Mouse (Mus musculus): ENCODE data around the gene Pigx. TPM values are rescaled to one million over a fixed set of nuclear protein-coding genes. Genes with fewer than 3 reads are reported as not detected.

Pigx gene
- 10 to 100 TPM; 21.5 to 22.9 TPM for total RNA-seq (2021)
- long read RNA-seq, experiment 1, transcript Pigx-201 (6 exons, 993 nt) = major isoform, 8 of 19 reads
- long read RNA-seq, experiment 1, transcript Pigx-211 (6 exons, 982 nt) = minor isoform, 5 of 19 reads
- long read RNA-seq, experiment 1, partial matches to known transcripts = 0 of 19 reads
- long read RNA-seq, experiment 1, other reads (novel, unspliced or antisense) = 5 of 19 reads
- long read RNA-seq, experiment 2, transcript Pigx-201 (6 exons, 993 nt) = major isoform, 8 of 19 reads
- long read RNA-seq, experiment 2, partial matches to known transcripts = 1 of 19 reads
- long read RNA-seq, experiment 2, other reads (novel, unspliced or antisense) = 6 of 19 reads

- DNase-seq (ENCODE audit: low spot score in 2 of 2) = peak; percentile 77 to 87
Measured at GRCm38 (mm10) chr16:32099638-32100150, at the start of gene Pigx, which contains the start of gene Cep19. Gene Pigx, minus strand, starts transcription at chr16:32099740. Gene Cep19, plus strand, starts transcription at chr16:32099800.

- DNase-seq (ENCODE audit: low spot score in 2 of 2) = no peak
Measured at GRCm38 (mm10) chr16:32147589-32148207, 48.2 kb upstream of the Pigx start.

GRCm38 (mm10) chr16:32144592-32144991 is 45.1 kb upstream of the Pigx start:
- DNase-seq (ENCODE audit: low spot score in 2 of 2) = no peak

GRCm38 (mm10) chr16:32143766-32144165 is 44.2 kb upstream of the Pigx start:
- DNase-seq (ENCODE audit: low spot score in 2 of 2) = no peak

GRCm38 (mm10) chr16:32138954-32139353 is 39.4 kb upstream of the Pigx start:
- no peak for DNase-seq (ENCODE audit: low spot score in 2 of 2)

GRCm38 (mm10) chr16:32135842-32136357 is 36.4 kb upstream of the Pigx start:
- no peak for DNase-seq (ENCODE audit: low spot score in 2 of 2)

GRCm38 (mm10) chr16:32133148-32133547 is 33.6 kb upstream of the Pigx start:
- no peak for DNase-seq (ENCODE audit: low spot score in 2 of 2)

- no peak for DNase-seq (ENCODE audit: low spot score in 2 of 2)
Measured at GRCm38 (mm10) chr16:32130190-32130826, 30.8 kb upstream of the Pigx start.

GRCm38 (mm10) chr16:32129449-32130189 is 30.1 kb upstream of the Pigx start:
- no peak for DNase-seq (ENCODE audit: low spot score in 2 of 2)

GRCm38 (mm10) chr16:32127046-32127445 is 27.5 kb upstream of the Pigx start:
- DNase-seq (ENCODE audit: low spot score in 2 of 2) = no peak

GRCm38 (mm10) chr16:32125364-32125763 is 25.8 kb upstream of the Pigx start:
- DNase-seq (ENCODE audit: low spot score in 2 of 2) = no peak

GRCm38 (mm10) chr16:32124444-32125335 is 25.1 kb upstream of the Pigx start:
- no peak for DNase-seq (ENCODE audit: low spot score in 2 of 2)

- DNase-seq (ENCODE audit: low spot score in 2 of 2) = no peak
Measured at GRCm38 (mm10) chr16:32124020-32124419, 24.5 kb upstream of the Pigx start.

GRCm38 (mm10) chr16:32120454-32120853 is 20.9 kb upstream of the Pigx start:
- DNase-seq (ENCODE audit: low spot score in 2 of 2) = no peak

GRCm38 (mm10) chr16:32116186-32116585 is 16.6 kb upstream of the Pigx start:
- no peak for DNase-seq (ENCODE audit: low spot score in 2 of 2)

- DNase-seq (ENCODE audit: low spot score in 2 of 2) = no peak
Measured at GRCm38 (mm10) chr16:32115781-32116180, 16.2 kb upstream of the Pigx start.

GRCm38 (mm10) chr16:32114968-32115695 is 15.6 kb upstream of the Pigx start:
- peak; percentile 78 to 82 for DNase-seq (ENCODE audit: low spot score in 2 of 2)

GRCm38 (mm10) chr16:32114406-32114805 is 14.9 kb upstream of the Pigx start:
- DNase-seq (ENCODE audit: low spot score in 2 of 2) = no peak

GRCm38 (mm10) chr16:32113541-32114218 is 14.1 kb upstream of the Pigx start:
- peak in 1 of 2 experiments; percentile 37 for DNase-seq (ENCODE audit: low spot score in 2 of 2)

All from gastrocnemius, postnatal 4 days (tissue).